Mouse (Mus musculus) midbrain, embryonic 11.5 days (tissue): ENCODE results near the gene Pnpla2. TPM values are rescaled to one million over a fixed set of nuclear protein-coding genes. Genes with fewer than 3 reads are reported as not detected.

Experiments used
- ATAC-seq: fragments of 200-750 bp; cut with Nextera tagmentation; 2 replicates; pipeline ENCODE4 v1.8.0; 2017; ENCODE audit warnings: moderate TSS enrichment, moderate library complexity; ENCODE audit not compliant: low FRiP score
- DNase-seq: peaks from one replicate; pipeline ENCODE4 v3.0.0; 2015; ENCODE audit warnings: low spot score; ENCODE audit errors: missing footprints
- H3K27ac ChIP-seq: fragments of 300-500 bp; sonication (generic); 2 replicates; pipeline ENCODE4 v1.5.1; 2014; ENCODE audit warnings: low read depth, low read length
- H3K27me3 ChIP-seq: fragments of 300-500 bp; sonication (generic); 2 replicates; pipeline ENCODE4 v1.6.1; 2014; ENCODE audit warnings: mild to moderate bottlenecking, low read length, moderate library complexity, mixed read lengths; ENCODE audit not compliant: control insufficient read depth, insufficient read depth
- H3K36me3 ChIP-seq: fragments of 300-500 bp; sonication (generic); 2 replicates; pipeline ENCODE4 v1.6.1; 2014; ENCODE audit warnings: mild to moderate bottlenecking, low read length, moderate library complexity, mixed read lengths; ENCODE audit not compliant: control insufficient read depth, insufficient read depth
- H3K4me1 ChIP-seq: fragments of 300-500 bp; sonication (generic); 2 replicates; pipeline ENCODE4 v1.6.1; 2014; ENCODE audit warnings: low read length; ENCODE audit not compliant: control insufficient read depth, insufficient read depth
- H3K4me2 ChIP-seq: fragments of 300-500 bp; sonication (generic); 2 replicates; pipeline ENCODE4 v1.6.1; 2014; ENCODE audit warnings: mild to moderate bottlenecking, moderate library complexity
- H3K4me3 ChIP-seq: fragments of 300-500 bp; sonication (generic); 2 replicates; pipeline ENCODE4 v1.5.1; 2014; ENCODE audit warnings: low read depth, low read length
- H3K9ac ChIP-seq: fragments of 300-500 bp; sonication (generic); 2 replicates; pipeline ENCODE4 v1.6.1; 2014; ENCODE audit warnings: low read length
- H3K9me3 ChIP-seq: fragments of 300-500 bp; sonication (generic); 2 replicates; pipeline ENCODE4 v1.6.1; 2016; ENCODE audit warnings: low read length; ENCODE audit not compliant: control insufficient read depth
- WGBS: fragments of 180-500 bp; shearing (Covaris S2); extraction: QIAGEN DNeasy Blood & Tissue Kit; methylation state at CpG from one replicate; pipeline ENCODE4 v1.1.7; 2014; 5-methylcytosine and 5-hydroxymethylcytosine counted together
- polyA plus RNA-seq: library from polyadenylated mRNA; unstranded; fragments of >200 nt; fragmentation: Nextera tagmentation; extraction: Ambion mirVana; gene quantifications from 2 replicates; pipeline ENCODE4 v1.2.1, GENCODE M21; 2014

The Pnpla2 gene
- polyA plus RNA-seq, 1 experiment from 2014 or later: 12.7 TPM

DNA sequence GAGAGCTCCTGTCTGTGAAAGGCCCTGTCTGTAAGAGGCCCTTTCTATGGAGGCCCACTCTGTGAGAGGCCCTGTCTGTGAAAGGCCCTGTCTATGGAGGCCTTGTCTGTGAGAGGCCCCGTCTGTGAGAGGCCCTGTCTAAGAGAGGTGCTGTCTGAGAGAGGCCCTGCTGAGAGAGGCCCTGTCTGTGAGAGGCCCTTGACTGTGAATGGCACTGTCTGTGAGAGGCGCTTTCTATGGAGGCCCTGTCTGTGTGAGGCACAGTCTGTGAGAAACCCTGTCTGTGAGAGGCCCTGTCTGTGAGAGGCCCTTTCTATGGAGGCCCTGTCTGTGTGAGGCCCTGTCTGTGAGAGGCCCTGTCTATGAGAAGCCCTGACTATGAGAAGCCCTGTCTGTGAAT is 51.3 kb downstream of the Pnpla2 start:
- Histone ChIP-seq H3K36me3 (no peaks in the 10 kb centered on the region), H3K4me1 (no peaks in the 10 kb centered on the region), H3K27me3 (no peaks in the 10 kb centered on the region), H3K4me3 (no peak overlapping the region), H3K9ac (no peak overlapping the region), H3K9me3 (no peaks in the 10 kb centered on the region), H3K4me2 (no peak overlapping the region), H3K27ac (no peak overlapping the region)
- WGBS: 76% methylated on average over 2 of the region's 2 CpGs
- DNase-seq: no peak
- ATAC-seq: no peak

DNA sequence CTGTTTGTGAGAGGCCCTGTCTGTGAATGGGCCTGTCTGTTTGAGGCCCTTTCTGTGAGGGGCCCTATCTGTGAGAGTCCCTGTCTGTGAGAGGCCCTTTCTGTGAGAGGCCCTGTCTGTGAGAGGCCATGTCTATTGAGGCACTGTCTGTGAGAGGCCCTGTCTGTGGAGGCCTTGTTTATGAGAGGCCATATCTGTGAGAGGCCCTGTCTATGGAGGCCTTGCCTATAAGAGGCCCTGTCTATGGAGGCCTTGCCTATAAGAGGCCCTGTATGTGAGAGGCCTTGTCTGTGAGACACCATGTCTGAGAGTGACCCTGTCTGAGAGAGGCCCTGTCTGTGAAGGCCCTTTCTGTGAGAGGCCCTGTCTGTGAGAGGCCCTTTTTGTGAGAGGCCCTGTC is 53.2 kb downstream of the Pnpla2 start:
- Histone ChIP-seq H3K4me3 (no peak overlapping the region), H3K4me1 (no peaks in the 10 kb centered on the region), H3K27me3 (no peaks in the 10 kb centered on the region), H3K27ac (peak overlapping the region; percentile 10; the same call in 1 of the 2 replicates), H3K4me2 (no peak overlapping the region), H3K36me3 (no peaks in the 10 kb centered on the region), H3K9me3 (no peaks in the 10 kb centered on the region), H3K9ac (no peak overlapping the region)
- DNase-seq (no peak), ATAC-seq (peak; percentile 46; the same call in 1 of the 2 replicates)

DNA sequence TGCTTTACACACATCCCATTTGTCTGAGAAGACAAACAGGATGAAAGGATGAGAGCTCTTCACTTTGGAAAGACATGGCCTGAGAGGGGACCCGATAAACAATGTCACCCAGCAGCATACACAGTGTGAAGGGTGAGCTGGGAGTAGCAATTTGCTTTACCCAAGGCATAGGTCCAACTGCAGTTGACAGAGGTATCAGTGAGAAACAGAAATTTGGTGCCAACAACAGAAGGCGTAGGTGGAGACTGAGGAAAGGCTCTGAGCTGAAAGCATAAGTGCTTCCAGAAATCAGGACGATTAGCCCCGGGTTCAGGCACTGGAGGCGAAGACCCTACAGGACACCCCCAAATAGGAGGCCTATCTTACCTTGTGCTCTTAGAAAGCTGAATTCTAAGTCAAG is 55.2 kb downstream of the Pnpla2 start:
- Histone ChIP-seq H3K27ac (no peak overlapping the region), H3K27me3 (no peaks in the 10 kb centered on the region), H3K9me3 (no peaks in the 10 kb centered on the region), H3K4me3 (no peak overlapping the region), H3K4me2 (no peak overlapping the region), H3K36me3 (no peaks in the 10 kb centered on the region), H3K4me1 (no peaks in the 10 kb centered on the region), H3K9ac (no peak overlapping the region)
- 92% methylated on average over 5 of the region's 5 CpGs for WGBS
- no peak for DNase-seq
- no peak for ATAC-seq

Other genes with a start within 250 kb of the Pnpla2 start
- gene Lmntd2, start 241.1 kb upstream of the Pnpla2 start, polyA plus RNA-seq: 2.1 and 2.5 TPM in 2 replicates
- gene Rassf7, start 239.3 kb upstream of the Pnpla2 start, polyA plus RNA-seq: 33.5 and 38.3 TPM in 2 replicates
- 59.6 and 78.3 TPM in 2 replicates for gene Phrf1, start 226.4 kb upstream of the Pnpla2 start, polyA plus RNA-seq
- 0.81 and 1.4 TPM in 2 replicates for gene Irf7, start 188.7 kb upstream of the Pnpla2 start, polyA plus RNA-seq
- gene Cdhr5, start 178.4 kb upstream of the Pnpla2 start, polyA plus RNA-seq: not detected in 2 replicates
- 1.1 TPM in 2 replicates for gene Sct, start 176.1 kb upstream of the Pnpla2 start, polyA plus RNA-seq
- 0.14 and 0.17 TPM in 2 replicates for gene Drd4, start 163.2 kb upstream of the Pnpla2 start, polyA plus RNA-seq
- 61.6 and 66.9 TPM in 2 replicates for gene Deaf1, start 127.5 kb upstream of the Pnpla2 start, polyA plus RNA-seq
- gene Tmem80, start 127.5 kb upstream of the Pnpla2 start, polyA plus RNA-seq: 31.4 and 34.4 TPM in 2 replicates
- gene Eps8l2, start 116.3 kb upstream of the Pnpla2 start, polyA plus RNA-seq: 0.97 and 1.3 TPM in 2 replicates
- gene Taldo1, start 63.0 kb upstream of the Pnpla2 start, polyA plus RNA-seq: 386 and 400 TPM in 2 replicates
- 34.0 and 36.1 TPM in 2 replicates for gene Gatd1, start 41.1 kb upstream of the Pnpla2 start, polyA plus RNA-seq
- 5.8 and 5.9 TPM in 2 replicates for gene Cend1, start 25.7 kb upstream of the Pnpla2 start, polyA plus RNA-seq
- 31.2 and 31.9 TPM in 2 replicates for gene Slc25a22, start 17.3 kb upstream of the Pnpla2 start, polyA plus RNA-seq
- 7.4 and 7.8 TPM in 2 replicates for gene Pidd1, start 11.2 kb upstream of the Pnpla2 start, polyA plus RNA-seq
- 891 and 959 TPM in 2 replicates for gene Rplp2, start 7.8 kb upstream of the Pnpla2 start, polyA plus RNA-seq
- gene Cracr2b, start 5.9 kb downstream of the Pnpla2 start, polyA plus RNA-seq: 2.7 and 5.3 TPM in 2 replicates
- gene Cd151, start 12.2 kb downstream of the Pnpla2 start, polyA plus RNA-seq: 32.5 and 36.6 TPM in 2 replicates
- 63.5 and 74.2 TPM in 2 replicates for gene Polr2l, start 19.9 kb downstream of the Pnpla2 start, polyA plus RNA-seq
- 26.9 and 28.6 TPM in 2 replicates for gene Tspan4, start 20.0 kb downstream of the Pnpla2 start, polyA plus RNA-seq
- 23.3 and 26.4 TPM in 2 replicates for gene Chid1, start 84.7 kb downstream of the Pnpla2 start, polyA plus RNA-seq
- 76.6 and 81.1 TPM in 2 replicates for gene Ap2a2, start 107.0 kb downstream of the Pnpla2 start, polyA plus RNA-seq
- 0.08 TPM in 2 replicates for gene Muc6, start 200.1 kb downstream of the Pnpla2 start, polyA plus RNA-seq
- not detected in 2 replicates for gene Muc2, start 235.1 kb downstream of the Pnpla2 start, polyA plus RNA-seq